Mouse (Mus musculus) embryonic facial prominence, embryonic 15.5 days (tissue): Measurements from ENCODE around the gene Lrrc56. TPM values are rescaled to one million over a fixed set of nuclear protein-coding genes. Genes with fewer than 3 reads are reported as not detected.
A peak's percentile ranks its signal among the peaks of the same experiment; 100 is the strongest.

Experiments used
- ATAC-seq: fragments of 200-750 bp; cut with Nextera tagmentation; 2 replicates; pipeline ENCODE4 v1.8.0; 2017; ENCODE audit warnings: low read depth, moderate TSS enrichment; ENCODE audit not compliant: insufficient number of reproducible peaks, low FRiP score, low TSS enrichment
- H3K27ac ChIP-seq: fragments of 300-500 bp; sonication (generic); replicated peaks from 2 replicates; pipeline ENCODE4 v1.5.1; 2015; ENCODE audit warnings: mild to moderate bottlenecking, inconsistent platforms
- H3K27me3 ChIP-seq: fragments of 300-500 bp; sonication (generic); 2 replicates; pipeline ENCODE4 v1.6.1; 2015; ENCODE audit warnings: inconsistent platforms
- H3K36me3 ChIP-seq: fragments of 300-500 bp; sonication (generic); 2 replicates; pipeline ENCODE4 v1.6.1; 2015; ENCODE audit warnings: mild to moderate bottlenecking, inconsistent platforms
- H3K4me1 ChIP-seq: fragments of 300-500 bp; sonication (generic); 2 replicates; pipeline ENCODE4 v1.6.1; 2015; ENCODE audit warnings: inconsistent platforms
- H3K4me2 ChIP-seq: fragments of 300-500 bp; sonication (generic); replicated peaks from 2 replicates; pipeline ENCODE4 v1.6.1; 2015; ENCODE audit warnings: mild to moderate bottlenecking, inconsistent platforms
- H3K4me3 ChIP-seq: fragments of 300-500 bp; sonication (generic); replicated peaks from 2 replicates; pipeline ENCODE4 v1.5.1; 2015; ENCODE audit warnings: mild to moderate bottlenecking, inconsistent platforms
- H3K9ac ChIP-seq: fragments of 300-500 bp; sonication (generic); 2 replicates; pipeline ENCODE4 v1.6.1; 2015; ENCODE audit warnings: inconsistent platforms
- H3K9me3 ChIP-seq: fragments of 300-500 bp; sonication (generic); replicated peaks from 2 replicates; pipeline ENCODE4 v1.6.1; 2016; ENCODE audit warnings: inconsistent platforms
- WGBS: fragments of 180-500 bp; shearing (Covaris S2); methylation state at CpG from one replicate; pipeline ENCODE4 v1.1.7; 2015; 5-methylcytosine and 5-hydroxymethylcytosine counted together
- polyA plus RNA-seq: library from polyadenylated mRNA; unstranded; fragments of >200 nt; fragmentation: Nextera tagmentation; extraction: Ambion mirVana; gene quantifications from 2 replicates; pipeline ENCODE4 v1.2.1, GENCODE M21; 2015

The Lrrc56 gene
- polyA plus RNA-seq, result 11.2 and 14.7 TPM in 2 replicates

GRCm38 (mm10) chr7:141193948-141194347, at the start of gene Lrrc56, which contains the start of gene Hras:
Gene Lrrc56 (plus strand): TSS chr7:141194157.
Gene Hras (minus strand): TSS chr7:141194005.
- peak within 1 kb of the TSS; percentile 94 for H3K27ac ChIP-seq
- H3K4me3 ChIP-seq, result peak within 1 kb of the TSS; percentile 92
- peak within 1 kb of the TSS; percentile 90 for H3K9ac ChIP-seq
- peaks cover 34% of the 10 kb centered on the region for H3K36me3 ChIP-seq
- H3K4me2 ChIP-seq, result peak within 1 kb of the TSS; percentile 95
- H3K4me1 ChIP-seq, result peaks cover 40% of the 10 kb centered on the region
- no peaks in the 10 kb centered on the region for H3K27me3 ChIP-seq
- under 1% methylated on average over 33 of the region's 39 CpGs for WGBS
- peak; percentile 96 for ATAC-seq
- no peaks in the 10 kb centered on the region for H3K9me3 ChIP-seq

GRCm38 (mm10) chr7:141144650-141145049, 49.3 kb upstream of the Lrrc56 start:
- Histone ChIP-seq H3K9ac (no peak overlapping the region), H3K4me3 (no peak overlapping the region), H3K9me3 (no peaks in the 10 kb centered on the region), H3K4me1 (peaks cover 6% of the 10 kb centered on the region; the same call in 1 of the 2 replicates), H3K36me3 (peaks cover 28% of the 10 kb centered on the region), H3K27me3 (no peaks in the 10 kb centered on the region), H3K4me2 (no peak overlapping the region), H3K27ac (no peak overlapping the region)
- ATAC-seq, result no peak
- 88% methylated on average over 3 of the region's 3 CpGs for WGBS

GRCm38 (mm10) chr7:141145403-141145802, 48.6 kb upstream of the Lrrc56 start:
- Histone ChIP-seq H3K4me1 (peaks cover 6% of the 10 kb centered on the region; the same call in 1 of the 2 replicates), H3K4me3 (no peak overlapping the region), H3K9ac (no peak overlapping the region), H3K27ac (no peak overlapping the region), H3K4me2 (no peak overlapping the region), H3K9me3 (no peaks in the 10 kb centered on the region), H3K36me3 (peaks cover 26% of the 10 kb centered on the region), H3K27me3 (no peaks in the 10 kb centered on the region)
- ATAC-seq, result no peak
- WGBS, result 75% methylated on average over 1 of the region's 1 CpGs

- Histone ChIP-seq H3K4me3 (no peak overlapping the region), H3K36me3 (peaks cover 34% of the 10 kb centered on the region), H3K4me1 (peaks cover 6% of the 10 kb centered on the region; the same call in 1 of the 2 replicates), H3K27ac (0 out of 2 replicates have a peak overlapping the region, but pooled peaks have one; percentile 11), H3K9me3 (no peaks in the 10 kb centered on the region), H3K4me2 (no peak overlapping the region), H3K27me3 (no peaks in the 10 kb centered on the region), H3K9ac (no peak overlapping the region)
- WGBS, result 89% methylated on average over 12 of the region's 12 CpGs
- no peak for ATAC-seq
Observed at GRCm38 (mm10) chr7:141146043-141146595, 47.8 kb upstream of the Lrrc56 start.

- H3K9ac ChIP-seq, result no peak overlapping the region
- no peak overlapping the region for H3K4me2 ChIP-seq
- H3K4me1 ChIP-seq, result peaks cover 6% of the 10 kb centered on the region; the same call in 1 of the 2 replicates
- 67% methylated on average over 6 of the region's 6 CpGs for WGBS
- no peak for ATAC-seq
- no peak overlapping the region for H3K4me3 ChIP-seq
- H3K9me3 ChIP-seq, result no peaks in the 10 kb centered on the region
- H3K27me3 ChIP-seq, result no peaks in the 10 kb centered on the region
- peaks cover 42% of the 10 kb centered on the region for H3K36me3 ChIP-seq
- H3K27ac ChIP-seq, result no peak overlapping the region
Observed at GRCm38 (mm10) chr7:141147044-141147443, 46.9 kb upstream of the Lrrc56 start.

GRCm38 (mm10) chr7:141148639-141149038, 45.3 kb upstream of the Lrrc56 start:
- ATAC-seq, result no peak
- peaks cover 40% of the 10 kb centered on the region for H3K36me3 ChIP-seq
- WGBS, result 75% methylated on average over 4 of the region's 4 CpGs

GRCm38 (mm10) chr7:141155362-141155761, 38.6 kb upstream of the Lrrc56 start:
- Histone ChIP-seq H3K27ac (no peak overlapping the region), H3K4me3 (no peak overlapping the region), H3K4me1 (no peaks in the 10 kb centered on the region), H3K9ac (no peak overlapping the region), H3K9me3 (no peaks in the 10 kb centered on the region), H3K4me2 (no peak overlapping the region), H3K36me3 (peaks cover 71% of the 10 kb centered on the region), H3K27me3 (no peaks in the 10 kb centered on the region)
- ATAC-seq, result no peak
- 85% methylated on average over 9 of the region's 9 CpGs for WGBS

More at GRCm38 (mm10) chr7:141148639-141149038, 45.3 kb upstream of the Lrrc56 start:
- Histone ChIP-seq H3K27ac (no peak overlapping the region), H3K27me3 (no peaks in the 10 kb centered on the region), H3K9me3 (no peaks in the 10 kb centered on the region), H3K9ac (no peak overlapping the region), H3K4me3 (no peak overlapping the region), H3K4me2 (no peak overlapping the region), H3K4me1 (peaks cover 6% of the 10 kb centered on the region; the same call in 1 of the 2 replicates)

GRCm38 (mm10) chr7:141164397-141164796, 29.6 kb upstream of the Lrrc56 start:
- Histone ChIP-seq H3K4me1 (peaks cover 25% of the 10 kb centered on the region), H3K4me2 (no peak overlapping the region), H3K27ac (no peak overlapping the region), H3K27me3 (no peaks in the 10 kb centered on the region), H3K4me3 (no peak overlapping the region), H3K9ac (no peak overlapping the region), H3K9me3 (no peaks in the 10 kb centered on the region), H3K36me3 (peaks cover 60% of the 10 kb centered on the region)
- WGBS, result 86% methylated on average over 7 of the region's 7 CpGs
- no peak for ATAC-seq

- H3K27ac ChIP-seq, result no peak overlapping the region
- peaks cover 28% of the 10 kb centered on the region for H3K4me1 ChIP-seq
- H3K4me2 ChIP-seq, result no peak overlapping the region
- H3K4me3 ChIP-seq, result no peak overlapping the region
- no peak overlapping the region for H3K9ac ChIP-seq
- ATAC-seq, result no peak
- 80% methylated on average over 6 of the region's 6 CpGs for WGBS
- H3K36me3 ChIP-seq, result peaks cover 56% of the 10 kb centered on the region
- H3K9me3 ChIP-seq, result no peaks in the 10 kb centered on the region
- H3K27me3 ChIP-seq, result no peaks in the 10 kb centered on the region
Observed at GRCm38 (mm10) chr7:141164850-141165249, 29.1 kb upstream of the Lrrc56 start.

GRCm38 (mm10) chr7:141167901-141168517, 25.9 kb upstream of the Lrrc56 start:
- Histone ChIP-seq H3K36me3 (peaks cover 26% of the 10 kb centered on the region), H3K4me3 (peak overlapping the region; percentile 62), H3K9ac (peak overlapping the region; percentile 58), H3K4me1 (peaks cover 35% of the 10 kb centered on the region), H3K4me2 (peak overlapping the region; percentile 57), H3K27me3 (no peaks in the 10 kb centered on the region), H3K27ac (peak overlapping the region; percentile 88), H3K9me3 (no peaks in the 10 kb centered on the region)
- ATAC-seq, result no peak
- WGBS, result 8% methylated on average over 7 of the region's 7 CpGs

- H3K4me2 ChIP-seq, result peak overlapping the region; percentile 57
- H3K4me1 ChIP-seq, result peaks cover 40% of the 10 kb centered on the region
- peak; percentile 46 for ATAC-seq
- no peaks in the 10 kb centered on the region for H3K9me3 ChIP-seq
- H3K27me3 ChIP-seq, result no peaks in the 10 kb centered on the region
- H3K9ac ChIP-seq, result peak overlapping the region; percentile 58
- peaks cover 20% of the 10 kb centered on the region for H3K36me3 ChIP-seq
- 4% methylated on average over 22 of the region's 22 CpGs for WGBS
- H3K27ac ChIP-seq, result peak overlapping the region; percentile 88
- H3K4me3 ChIP-seq, result peak overlapping the region; percentile 62
Observed at GRCm38 (mm10) chr7:141168518-141168953, 25.4 kb upstream of the Lrrc56 start.
